24 mouse cellular contexts compared by ENCODE assay signal in the genomic region with DNA sequence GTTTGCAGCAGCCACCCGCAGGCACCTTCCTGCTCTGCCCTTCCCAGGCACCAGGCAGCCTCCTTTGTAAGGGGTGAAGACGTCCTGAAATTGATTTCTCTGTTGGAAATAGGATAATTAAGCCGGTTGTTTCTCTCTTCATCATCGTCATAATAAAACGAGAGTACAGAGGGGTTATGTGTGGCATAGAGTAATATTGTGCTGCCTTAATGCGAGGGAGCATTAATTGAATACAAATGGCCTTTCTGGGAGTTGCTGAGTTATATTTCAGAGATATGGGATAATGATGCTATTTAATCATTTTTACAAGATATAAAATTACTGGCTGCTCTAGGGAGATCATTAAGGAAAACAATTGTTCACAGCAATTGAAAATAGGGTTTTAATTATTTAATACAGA. TPM values are rescaled to one million over a fixed set of nuclear protein-coding genes. Genes with fewer than 3 reads are reported as not detected.
DNase-seq lines count a peak whose midpoint lies in the region; ATAC-seq lines count a peak whose summit lies in the region.
"Had no signal": no experiment of that assay in that cellular context is flagged by ENCODE, and none has a peak within 500 bp of the region (broad histone marks: within the 10 kb centered on the region; RNA-seq: fewer than 3 reads in every experiment).

No protein-coding gene starts in this region.

- peaks cover 72% of the 10 kb centered on the region for H3K27me3 ChIP-seq in hindbrain, embryonic 13.5 days
- peaks cover 58% of the 10 kb centered on the region for H3K27me3 ChIP-seq in hindbrain, embryonic 10.5 days (ENCODE audit: insufficient read depth, poor library complexity, severe bottlenecking)
- peaks cover 15% of the 10 kb centered on the region for H3K27me3 ChIP-seq in hindbrain, embryonic 15.5 days
- H3K27me3 ChIP-seq in hindbrain, embryonic 11.5 days (ENCODE audit: control insufficient read depth, insufficient read depth, low read length): 0 out of 2 replicates have a peak, but pooled peaks cover under 1% of the 10 kb centered on the region
- peaks cover 95% of the 10 kb centered on the region for H3K27me3 ChIP-seq in neural tube, embryonic 13.5 days
- H3K27me3 ChIP-seq: embryonic facial prominence, embryonic 12.5 days; Patski had no signal

- H3K4me2 ChIP-seq in hindbrain, embryonic 13.5 days: no peak overlapping the region
- H3K4me2 ChIP-seq in hindbrain, embryonic 15.5 days: no peak overlapping the region
- no peak overlapping the region for H3K4me2 ChIP-seq in hindbrain, embryonic 11.5 days (replicated peaks; ENCODE audit: low read depth, low read length)
- no peak overlapping the region for H3K4me2 ChIP-seq in neural tube, embryonic 13.5 days
- H3K4me2 ChIP-seq: embryonic facial prominence, embryonic 12.5 days; forebrain, embryonic 13.5 days had no signal

- H3K9me3 ChIP-seq in hindbrain, embryonic 13.5 days: no peaks in the 10 kb centered on the region
- no peaks in the 10 kb centered on the region for H3K9me3 ChIP-seq in hindbrain, embryonic 10.5 days
- no peaks in the 10 kb centered on the region for H3K9me3 ChIP-seq in hindbrain, embryonic 15.5 days
- H3K9me3 ChIP-seq in hindbrain, embryonic 11.5 days (ENCODE audit: control insufficient read depth, low read length): no peaks in the 10 kb centered on the region
- no peaks in the 10 kb centered on the region for H3K9me3 ChIP-seq in neural tube, embryonic 13.5 days
- H3K9me3 ChIP-seq: embryonic facial prominence, embryonic 10.5 days; embryonic facial prominence, embryonic 12.5 days; forebrain, embryonic 13.5 days had no signal

- H3K4me3 ChIP-seq in hindbrain, embryonic 13.5 days: no peak overlapping the region
- H3K4me3 ChIP-seq in hindbrain, embryonic 10.5 days: no peak overlapping the region
- H3K4me3 ChIP-seq in hindbrain, embryonic 15.5 days: no peak overlapping the region
- no peak overlapping the region for H3K4me3 ChIP-seq in hindbrain, embryonic 11.5 days (ENCODE audit: low read depth, low read length)
- H3K4me3 ChIP-seq in neural tube, embryonic 13.5 days: no peak overlapping the region
- H3K4me3 ChIP-seq: embryonic facial prominence, embryonic 10.5 days; embryonic facial prominence, embryonic 12.5 days; forebrain, embryonic 13.5 days had no signal

- peak; percentile 63; the same call in 1 of the 2 replicates for ATAC-seq in hindbrain, embryonic 13.5 days (ENCODE audit: low FRiP score)
- peak; percentile 56; the same call in 1 of the 2 replicates for ATAC-seq in hindbrain, embryonic 15.5 days (ENCODE audit: low FRiP score, low read depth)
- ATAC-seq in hindbrain, embryonic 11.5 days (ENCODE audit: low FRiP score): no peak
- peak; percentile 65; the same call in 1 of the 2 replicates for ATAC-seq in neural tube, embryonic 13.5 days (ENCODE audit: low read depth)
- ATAC-seq: activated CD4-positive, CD25-positive, alpha-beta regulatory T cell, adult 4 months; CD4-positive, CD25-positive, alpha-beta regulatory T cell, adult 4 months; forebrain, embryonic 13.5 days; Patski had no signal

- DNase-seq in hindbrain, embryonic 10.5 days (ENCODE audit: low spot score): no peak
- DNase-seq in hindbrain, embryonic 11.5 days (ENCODE audit: low spot score): no peak
- DNase-seq in neural tube, embryonic 10.5 days (ENCODE audit: extremely low spot score, low spot score): no peak
- no peak for DNase-seq in kidney, adult 11 months
- DNase-seq: adrenal gland, adult 8-10 months; adrenal gland, postnatal 14 days; adrenal gland, postnatal 36 days; B cell, adult 2 months; cerebellum, adult 11-12 months; cerebellum, adult 2 months; cerebellum, adult 9-10 months; cerebellum, postnatal 10 days; cerebellum, postnatal 25 days had no signal

- WGBS in hindbrain, embryonic 13.5 days: 50% methylated on average over 6 of the region's 6 CpGs
- WGBS in hindbrain, embryonic 10.5 days: 82% methylated on average over 6 of the region's 6 CpGs
- WGBS in hindbrain, embryonic 15.5 days: 50% methylated on average over 6 of the region's 6 CpGs
- 72% methylated on average over 6 of the region's 6 CpGs for whole genome bisulfite sequencing in hindbrain, embryonic 11.5 days
- 47% methylated on average over 6 of the region's 6 CpGs for WGBS in neural tube, embryonic 13.5 days

- peaks cover 13% of the 10 kb centered on the region for H3K4me1 ChIP-seq in hindbrain, embryonic 13.5 days (replicated peaks)
- H3K4me1 ChIP-seq in hindbrain, embryonic 10.5 days (replicated peaks): no peaks in the 10 kb centered on the region
- H3K4me1 ChIP-seq in hindbrain, embryonic 15.5 days (replicated peaks): 0 out of 2 replicates have a peak, but pooled peaks cover 4% of the 10 kb centered on the region
- no peaks in the 10 kb centered on the region for H3K4me1 ChIP-seq in hindbrain, embryonic 11.5 days (replicated peaks; ENCODE audit: control insufficient read depth, insufficient read depth, low read length)
- peaks cover 15% of the 10 kb centered on the region for H3K4me1 ChIP-seq in neural tube, embryonic 13.5 days (replicated peaks)
- H3K4me1 ChIP-seq: embryonic facial prominence, embryonic 10.5 days; embryonic facial prominence, embryonic 12.5 days; forebrain, embryonic 13.5 days had no signal

- H3K27ac ChIP-seq in hindbrain, embryonic 13.5 days: peak overlapping the region; percentile 30; the same call in 1 of the 2 replicates
- no peak overlapping the region for H3K27ac ChIP-seq in hindbrain, embryonic 10.5 days
- H3K27ac ChIP-seq in hindbrain, embryonic 15.5 days (replicated peaks): no peak overlapping the region
- no peak overlapping the region for H3K27ac ChIP-seq in hindbrain, embryonic 11.5 days (ENCODE audit: low read depth, low read length)
- 0 out of 2 replicates have a peak overlapping the region, but pooled peaks have one; percentile 54 for H3K27ac ChIP-seq in neural tube, embryonic 13.5 days (replicated peaks)
- H3K27ac ChIP-seq: embryonic facial prominence, embryonic 10.5 days; embryonic facial prominence, embryonic 12.5 days; forebrain, embryonic 13.5 days had no signal

- no peak overlapping the region for H3K9ac ChIP-seq in hindbrain, embryonic 13.5 days
- H3K9ac ChIP-seq in hindbrain, embryonic 15.5 days: no peak overlapping the region
- H3K9ac ChIP-seq in hindbrain, embryonic 11.5 days (ENCODE audit: low read depth, low read length): no peak overlapping the region
- H3K9ac ChIP-seq in neural tube, embryonic 13.5 days: peak overlapping the region; percentile 34; the same call in 1 of the 2 replicates
- H3K9ac ChIP-seq: embryonic facial prominence, embryonic 12.5 days; forebrain, embryonic 13.5 days had no signal

- no peaks in the 10 kb centered on the region for H3K36me3 ChIP-seq in hindbrain, embryonic 13.5 days
- no peaks in the 10 kb centered on the region for H3K36me3 ChIP-seq in hindbrain, embryonic 10.5 days
- no peaks in the 10 kb centered on the region for H3K36me3 ChIP-seq in hindbrain, embryonic 15.5 days
- no peaks in the 10 kb centered on the region for H3K36me3 ChIP-seq in hindbrain, embryonic 11.5 days (ENCODE audit: control insufficient read depth, insufficient read depth, low read length)
- H3K36me3 ChIP-seq in neural tube, embryonic 13.5 days: no peaks in the 10 kb centered on the region
- H3K36me3 ChIP-seq: embryonic facial prominence, embryonic 10.5 days; embryonic facial prominence, embryonic 12.5 days; G1E had no signal

RNA-seq across cellular contexts. Expression of a gene that starts 12.7 kb away (rescaled TPM):
- polyA plus RNA-seq in hindbrain, embryonic 13.5 days (2015; fragmentation: Nextera tagmentation; extraction: Ambion mirVana): 11.3 and 14.9 TPM in 2 replicates
- 35.8 and 36.0 TPM in 2 replicates for polyA plus RNA-seq in hindbrain, embryonic 10.5 days (2016; fragmentation: Nextera tagmentation; extraction: Ambion mirVana)
- polyA plus RNA-seq in hindbrain, embryonic 15.5 days (2015; fragmentation: Nextera tagmentation; extraction: Ambion mirVana): 9.3 and 10.2 TPM in 2 replicates
- 21.1 and 21.5 TPM in 2 replicates for polyA plus RNA-seq in hindbrain, embryonic 11.5 days (2014; fragmentation: Nextera tagmentation; extraction: Ambion mirVana)
- 5.3 and 7.8 TPM in 2 replicates for polyA plus RNA-seq in neural tube, embryonic 13.5 days (2015; fragmentation: Nextera tagmentation; extraction: Ambion mirVana)
- polyA plus RNA-seq: activated CD4-positive, CD25-positive, alpha-beta regulatory T cell, adult 4 months; CD4-positive, CD25-positive, alpha-beta regulatory T cell, adult 4 months; embryonic facial prominence, embryonic 14.5 days; G1E had no signal

Comparison
In these comparisons a context has a peak if more than half of its experiments do, and no peak if none do; other contexts are left out.
1. H3K27ac ChIP-seq: peak in hindbrain, embryonic 13.5 days (single experiment) and neural tube, embryonic 13.5 days (single experiment); none in hindbrain, embryonic 10.5 days (single experiment), hindbrain, embryonic 15.5 days (single experiment) and hindbrain, embryonic 11.5 days (single experiment).